Mouse (Mus musculus): Measurements from ENCODE around the gene Nat9. TPM values are rescaled to one million over a fixed set of nuclear protein-coding genes. Genes with fewer than 3 reads are reported as not detected.
A peak's percentile ranks its signal among the peaks of the same experiment; 100 is the strongest.

The Nat9 gene
- polyA plus RNA-seq, 1 experiment from 2014 or later = 16.5 TPM

DNA sequence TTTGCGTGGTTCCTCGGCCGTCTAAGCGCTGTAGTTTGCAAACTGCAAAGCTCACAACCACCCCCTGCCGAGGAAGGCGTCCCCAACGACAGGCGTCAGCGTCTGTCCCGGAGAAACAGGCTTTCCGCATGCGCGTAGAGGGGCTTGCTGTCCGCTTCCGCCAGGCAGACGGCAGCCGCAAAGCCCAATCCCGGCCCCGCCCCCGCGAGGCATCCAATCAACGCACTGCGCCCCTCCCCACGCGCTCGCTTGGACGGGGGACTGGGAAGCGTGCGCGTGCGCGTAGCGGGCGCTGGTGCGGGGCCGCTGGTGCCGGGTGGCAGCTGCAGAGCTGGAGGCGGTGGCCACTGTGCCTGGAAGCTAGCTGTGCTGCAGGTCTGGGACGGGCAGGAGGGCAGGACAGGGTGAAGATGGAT lies 427 bp downstream of the Nat9 start, which contains the start of gene Tmem104:
Gene Tmem104, plus strand, starts transcription at position 264 of the 416 bp plus-strand sequence.
- Histone ChIP-seq H3K4me3 (ENCODE audit: control insufficient read depth in 1 of 2, insufficient read depth in 1 of 2, low read depth in 1 of 2, low read length in 2 of 2) (peak within 1 kb of the TSS; percentile 67 to 71), H3K27ac (replicated peaks in 1 of 2; ENCODE audit: control insufficient read depth in 1 of 2, insufficient read depth in 1 of 2, low read depth in 2 of 2, low read length in 2 of 2) (peak within 1 kb of the TSS; percentile 66 to 75), H3K9ac (ENCODE audit: low read length) (peak within 1 kb of the TSS; percentile 86), H3K27me3 (ENCODE audit: control insufficient read depth, insufficient read depth, low read length) (no peaks in the 10 kb centered on the region), H3K9me3 (ENCODE audit: control insufficient read depth, low read length) (no peaks in the 10 kb centered on the region), H3K4me1 (ENCODE audit: control insufficient read depth in 2 of 2, insufficient read depth in 2 of 2, low read length in 2 of 2) (peaks cover 11 to 16% of the 10 kb centered on the region in 2 experiments), H3K4me2 (ENCODE audit: low read length) (peak within 1 kb of the TSS; percentile 94), H3K36me3 (ENCODE audit: control insufficient read depth, insufficient read depth, low read length) (0 out of 2 replicates have a peak, but pooled peaks cover 9% of the 10 kb centered on the region)
- ATAC-seq (ENCODE audit: insufficient number of reproducible peaks, insufficient read depth, low FRiP score, low read depth) = peak; percentile 86
- 1% methylated on average over 39 of the region's 39 CpGs for WGBS

- Histone ChIP-seq H3K4me3 (ENCODE audit: control insufficient read depth in 1 of 2, insufficient read depth in 1 of 2, low read depth in 1 of 2, low read length in 2 of 2) (no peak overlapping the region), H3K9ac (ENCODE audit: low read length) (no peak overlapping the region), H3K36me3 (ENCODE audit: control insufficient read depth, insufficient read depth, low read length) (0 out of 2 replicates have a peak, but pooled peaks cover 9% of the 10 kb centered on the region)
Observed at GRCm38 (mm10) chr11:115184973-115185372, 2.7 kb downstream of the Nat9 start.

DNA sequence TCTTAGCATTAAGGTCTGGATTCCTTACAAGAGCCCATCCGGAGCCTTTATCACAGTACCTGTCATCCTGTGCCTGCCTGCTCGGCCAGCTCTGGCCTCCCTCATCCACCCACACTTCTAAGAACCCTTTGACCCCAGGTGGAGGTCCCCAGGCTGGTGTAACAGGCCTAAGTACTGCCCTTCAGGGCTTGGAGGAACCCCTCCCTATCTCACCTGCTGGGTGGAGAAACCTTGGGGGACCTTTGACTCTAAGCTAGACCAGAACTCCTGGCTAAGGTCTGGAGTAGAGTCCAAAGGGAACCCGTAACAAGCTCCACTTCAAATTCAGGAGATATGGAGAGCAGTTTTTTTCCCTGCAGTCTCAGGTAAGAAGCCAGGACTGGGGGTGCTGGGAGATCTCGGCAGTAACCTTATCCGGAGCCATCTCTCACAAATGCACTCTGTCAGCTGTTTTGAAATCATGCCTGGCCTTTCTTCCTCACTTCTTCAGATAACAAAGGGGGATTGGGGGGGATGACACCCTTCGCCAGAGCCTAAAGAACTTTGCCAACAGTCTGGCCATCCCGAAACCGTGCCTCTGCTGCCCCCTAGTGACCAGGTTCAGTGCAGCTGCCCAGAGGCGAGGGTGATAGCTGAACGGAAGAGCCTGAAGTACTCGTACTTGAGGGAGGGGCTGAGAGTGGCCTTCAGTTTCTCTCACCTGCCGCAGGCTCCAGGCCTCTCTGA lies 5.6 kb downstream of the Nat9 start:
- 17% methylated on average over 12 of the region's 12 CpGs for WGBS
- Histone ChIP-seq H3K27me3 (ENCODE audit: control insufficient read depth, insufficient read depth, low read length) (no peaks in the 10 kb centered on the region), H3K4me3 (ENCODE audit: control insufficient read depth in 1 of 2, insufficient read depth in 1 of 2, low read depth in 1 of 2, low read length in 2 of 2) (no peak overlapping the region), H3K9ac (ENCODE audit: low read length) (no peak overlapping the region), H3K27ac (replicated peaks in 1 of 2; ENCODE audit: control insufficient read depth in 1 of 2, insufficient read depth in 1 of 2, low read depth in 2 of 2, low read length in 2 of 2) (no peak overlapping the region), H3K4me1 (ENCODE audit: control insufficient read depth in 2 of 2, insufficient read depth in 2 of 2, low read length in 2 of 2) (peaks cover 8 to 16% of the 10 kb centered on the region in 2 experiments; a peak in 3 of 4 replicates), H3K36me3 (ENCODE audit: control insufficient read depth, insufficient read depth, low read length) (0 out of 2 replicates have a peak, but pooled peaks cover 8% of the 10 kb centered on the region), H3K4me2 (ENCODE audit: low read length) (no peak overlapping the region), H3K9me3 (ENCODE audit: control insufficient read depth, low read length) (no peaks in the 10 kb centered on the region)
- ATAC-seq (ENCODE audit: insufficient number of reproducible peaks, insufficient read depth, low FRiP score, low read depth) = no peak

More at GRCm38 (mm10) chr11:115184973-115185372, 2.7 kb downstream of the Nat9 start:
- H3K27ac ChIP-seq (replicated peaks in 1 of 2; ENCODE audit: control insufficient read depth in 1 of 2, insufficient read depth in 1 of 2, low read depth in 2 of 2, low read length in 2 of 2) = no peak overlapping the region
- WGBS = 22% methylated on average over 4 of the region's 4 CpGs
- no peaks in the 10 kb centered on the region for H3K27me3 ChIP-seq (ENCODE audit: control insufficient read depth, insufficient read depth, low read length)
- ATAC-seq (ENCODE audit: insufficient number of reproducible peaks, insufficient read depth, low FRiP score, low read depth) = no peak
- H3K9me3 ChIP-seq (ENCODE audit: control insufficient read depth, low read length) = no peaks in the 10 kb centered on the region
- H3K4me2 ChIP-seq (ENCODE audit: low read length) = no peak overlapping the region
- H3K4me1 ChIP-seq (ENCODE audit: control insufficient read depth in 2 of 2, insufficient read depth in 2 of 2, low read length in 2 of 2) = peaks cover 8 to 13% of the 10 kb centered on the region in 2 experiments

DNA sequence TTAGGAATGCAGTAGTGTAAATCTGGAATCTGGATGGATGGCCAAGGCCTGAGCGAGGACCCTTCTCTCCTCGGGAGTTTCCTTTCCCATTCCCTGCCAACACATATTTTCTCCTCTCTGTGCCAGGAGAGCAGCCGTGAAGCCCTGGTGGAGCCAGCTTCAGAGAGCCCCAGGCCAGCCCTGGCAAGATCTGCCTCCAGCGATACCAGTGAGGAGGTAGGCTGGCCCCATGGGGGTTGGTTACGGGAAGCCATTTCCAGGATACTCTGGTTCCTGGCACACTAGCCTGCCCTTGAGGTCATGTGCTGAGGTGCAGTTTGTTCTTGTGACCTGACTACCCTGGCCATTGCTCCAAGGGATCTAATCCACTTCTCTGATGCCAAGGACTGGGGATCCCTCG lies 7.8 kb downstream of the Nat9 start:
- no peak for ATAC-seq (ENCODE audit: insufficient number of reproducible peaks, insufficient read depth, low FRiP score, low read depth)
- Histone ChIP-seq H3K27me3 (ENCODE audit: control insufficient read depth, insufficient read depth, low read length) (no peaks in the 10 kb centered on the region), H3K36me3 (ENCODE audit: control insufficient read depth, insufficient read depth, low read length) (0 out of 2 replicates have a peak, but pooled peaks cover 8% of the 10 kb centered on the region), H3K4me1 (ENCODE audit: control insufficient read depth in 2 of 2, insufficient read depth in 2 of 2, low read length in 2 of 2) (peaks cover 5 to 11% of the 10 kb centered on the region in 2 experiments; a peak in 1 of 4 replicates), H3K4me2 (ENCODE audit: low read length) (no peak overlapping the region), H3K27ac (replicated peaks in 1 of 2; ENCODE audit: control insufficient read depth in 1 of 2, insufficient read depth in 1 of 2, low read depth in 2 of 2, low read length in 2 of 2) (no peak overlapping the region), H3K4me3 (ENCODE audit: control insufficient read depth in 1 of 2, insufficient read depth in 1 of 2, low read depth in 1 of 2, low read length in 2 of 2) (no peak overlapping the region), H3K9me3 (ENCODE audit: control insufficient read depth, low read length) (no peaks in the 10 kb centered on the region), H3K9ac (ENCODE audit: low read length) (no peak overlapping the region)
- 73% methylated on average over 6 of the region's 6 CpGs for WGBS

GRCm38 (mm10) chr11:115179191-115179590 lies 8.5 kb downstream of the Nat9 start:
- H3K27me3 ChIP-seq (ENCODE audit: control insufficient read depth, insufficient read depth, low read length) = no peaks in the 10 kb centered on the region
- no peaks in the 10 kb centered on the region for H3K9me3 ChIP-seq (ENCODE audit: control insufficient read depth, low read length)
- WGBS = 70% methylated on average over 6 of the region's 6 CpGs
- H3K27ac ChIP-seq (replicated peaks in 1 of 2; ENCODE audit: control insufficient read depth in 1 of 2, insufficient read depth in 1 of 2, low read depth in 2 of 2, low read length in 2 of 2) = no peak overlapping the region
- H3K4me1 ChIP-seq (ENCODE audit: control insufficient read depth in 2 of 2, insufficient read depth in 2 of 2, low read length in 2 of 2) = peaks cover 5 to 11% of the 10 kb centered on the region in 2 experiments; a peak in 1 of 4 replicates
- ATAC-seq (ENCODE audit: insufficient number of reproducible peaks, insufficient read depth, low FRiP score, low read depth) = no peak
- no peak overlapping the region for H3K9ac ChIP-seq (ENCODE audit: low read length)
- H3K4me2 ChIP-seq (ENCODE audit: low read length) = no peak overlapping the region
- no peak overlapping the region for H3K4me3 ChIP-seq (ENCODE audit: control insufficient read depth in 1 of 2, insufficient read depth in 1 of 2, low read depth in 1 of 2, low read length in 2 of 2)
- H3K36me3 ChIP-seq (ENCODE audit: control insufficient read depth, insufficient read depth, low read length) = 0 out of 2 replicates have a peak, but pooled peaks cover 8% of the 10 kb centered on the region

GRCm38 (mm10) chr11:115178766-115179165 lies 8.9 kb downstream of the Nat9 start:
- no peak for ATAC-seq (ENCODE audit: insufficient number of reproducible peaks, insufficient read depth, low FRiP score, low read depth)
- WGBS = 73% methylated on average over 2 of the region's 2 CpGs
- peaks cover 5 to 15% of the 10 kb centered on the region in 2 experiments; a peak in 2 of 4 replicates for H3K4me1 ChIP-seq (ENCODE audit: control insufficient read depth in 2 of 2, insufficient read depth in 2 of 2, low read length in 2 of 2)

DNA sequence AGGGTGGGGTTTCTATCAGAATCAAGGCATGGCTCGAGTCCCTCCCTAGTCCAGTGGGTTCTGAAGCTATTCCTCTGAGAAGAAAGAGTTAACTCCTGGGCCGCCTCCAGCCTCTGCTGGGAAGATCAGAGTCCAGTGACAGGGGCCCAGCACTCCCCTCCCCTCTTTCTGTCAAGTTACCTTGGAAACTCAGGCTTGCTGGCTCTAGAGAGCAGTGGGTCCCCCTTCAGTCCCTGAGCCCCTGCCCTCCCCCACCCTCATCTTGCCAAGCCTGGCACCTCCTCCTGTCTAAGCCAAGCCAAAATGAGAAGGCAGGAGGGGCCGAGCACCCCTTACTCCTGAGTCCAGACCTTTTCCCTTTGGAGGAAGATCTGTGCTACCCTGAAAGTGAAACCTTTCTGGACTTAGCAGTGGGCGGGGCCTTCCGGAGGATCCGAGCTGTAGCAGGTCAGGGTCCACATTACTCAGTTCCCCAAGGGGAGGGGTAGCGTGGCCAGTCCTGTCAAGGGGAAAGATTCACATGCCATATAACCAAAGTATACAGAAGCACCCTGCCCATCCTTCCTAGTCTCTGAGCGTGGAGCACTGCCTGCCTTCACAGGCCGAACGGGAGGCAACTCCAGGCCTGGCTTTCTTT lies 10.0 kb downstream of the Nat9 start:
- Histone ChIP-seq H3K4me1 (ENCODE audit: control insufficient read depth in 2 of 2, insufficient read depth in 2 of 2, low read length in 2 of 2) (peaks cover 13 to 25% of the 10 kb centered on the region in 2 experiments), H3K27me3 (ENCODE audit: control insufficient read depth, insufficient read depth, low read length) (no peaks in the 10 kb centered on the region), H3K4me3 (ENCODE audit: control insufficient read depth in 1 of 2, insufficient read depth in 1 of 2, low read depth in 1 of 2, low read length in 2 of 2) (no peak overlapping the region), H3K36me3 (ENCODE audit: control insufficient read depth, insufficient read depth, low read length) (0 out of 2 replicates have a peak, but pooled peaks cover 8% of the 10 kb centered on the region), H3K4me2 (ENCODE audit: low read length) (no peak overlapping the region), H3K9me3 (ENCODE audit: control insufficient read depth, low read length) (no peaks in the 10 kb centered on the region), H3K27ac (replicated peaks in 1 of 2; ENCODE audit: control insufficient read depth in 1 of 2, insufficient read depth in 1 of 2, low read depth in 2 of 2, low read length in 2 of 2) (no peak overlapping the region), H3K9ac (ENCODE audit: low read length) (no peak overlapping the region)
- 55% methylated on average over 10 of the region's 10 CpGs for WGBS
- no peak; the same call in 1 of the 2 replicates for ATAC-seq (ENCODE audit: insufficient number of reproducible peaks, insufficient read depth, low FRiP score, low read depth)

More at GRCm38 (mm10) chr11:115178766-115179165, 8.9 kb downstream of the Nat9 start:
- Histone ChIP-seq H3K36me3 (ENCODE audit: control insufficient read depth, insufficient read depth, low read length) (0 out of 2 replicates have a peak, but pooled peaks cover 8% of the 10 kb centered on the region), H3K27me3 (ENCODE audit: control insufficient read depth, insufficient read depth, low read length) (no peaks in the 10 kb centered on the region), H3K27ac (replicated peaks in 1 of 2; ENCODE audit: control insufficient read depth in 1 of 2, insufficient read depth in 1 of 2, low read depth in 2 of 2, low read length in 2 of 2) (no peak overlapping the region), H3K9me3 (ENCODE audit: control insufficient read depth, low read length) (no peaks in the 10 kb centered on the region), H3K4me2 (ENCODE audit: low read length) (no peak overlapping the region), H3K9ac (ENCODE audit: low read length) (no peak overlapping the region), H3K4me3 (ENCODE audit: control insufficient read depth in 1 of 2, insufficient read depth in 1 of 2, low read depth in 1 of 2, low read length in 2 of 2) (no peak overlapping the region)

Data from heart, embryonic 14.5 days (tissue).